Mouse (Mus musculus) limb, embryonic 13.5 days (tissue): Measurements from ENCODE around the gene Rho. TPM values are rescaled to one million over a fixed set of nuclear protein-coding genes. Genes with fewer than 3 reads are reported as not detected.

ENCODE experiments used
- ATAC-seq: fragments of 200-750 bp; cut with Nextera tagmentation; 2 replicates; pipeline ENCODE4 v1.8.0; 2017; ENCODE audit warnings: low read depth, moderate number of reproducible peaks, moderate TSS enrichment; ENCODE audit not compliant: low FRiP score
- H3K27ac ChIP-seq: fragments of 300-500 bp; sonication (generic); 2 replicates; pipeline ENCODE4 v1.5.1; 2015; ENCODE audit warnings: inconsistent platforms, mild to moderate bottlenecking, moderate library complexity
- H3K27me3 ChIP-seq: fragments of 300-500 bp; sonication (generic); 2 replicates; pipeline ENCODE4 v1.6.1; 2015; ENCODE audit warnings: mild to moderate bottlenecking, inconsistent platforms
- H3K36me3 ChIP-seq: fragments of 300-500 bp; sonication (generic); 2 replicates; pipeline ENCODE4 v1.6.1; 2015; ENCODE audit warnings: inconsistent platforms, mild to moderate bottlenecking, moderate library complexity
- H3K4me1 ChIP-seq: fragments of 300-500 bp; sonication (generic); 2 replicates; pipeline ENCODE4 v1.6.1; 2015; ENCODE audit warnings: inconsistent platforms
- H3K4me2 ChIP-seq: fragments of 300-500 bp; sonication (generic); replicated peaks from 2 replicates; pipeline ENCODE4 v1.6.1; 2015; ENCODE audit warnings: inconsistent platforms, mild to moderate bottlenecking, moderate library complexity
- H3K4me3 ChIP-seq: fragments of 300-500 bp; sonication (generic); 2 replicates; pipeline ENCODE4 v1.5.1; 2015; ENCODE audit warnings: moderate library complexity, mild to moderate bottlenecking, inconsistent platforms
- H3K9ac ChIP-seq: fragments of 300-500 bp; sonication (generic); 2 replicates; pipeline ENCODE4 v1.6.1; 2015; ENCODE audit warnings: mild to moderate bottlenecking, inconsistent platforms
- H3K9me3 ChIP-seq: fragments of 300-500 bp; sonication (generic); 2 replicates; pipeline ENCODE4 v1.6.1; 2016; ENCODE audit warnings: inconsistent platforms
- WGBS: fragments of 180-500 bp; shearing (Covaris S2); methylation state at CpG from one replicate; pipeline ENCODE4 v1.1.7; 2015; 5-methylcytosine and 5-hydroxymethylcytosine counted together
- polyA plus RNA-seq: library from polyadenylated mRNA; unstranded; fragments of >200 nt; fragmentation: Nextera tagmentation; extraction: Ambion mirVana; gene quantifications from 2 replicates; pipeline ENCODE4 v1.2.1, GENCODE M21; 2015

Rho gene
- polyA plus RNA-seq, 1 experiment from 2014 or later: 0.20 TPM

DNA sequence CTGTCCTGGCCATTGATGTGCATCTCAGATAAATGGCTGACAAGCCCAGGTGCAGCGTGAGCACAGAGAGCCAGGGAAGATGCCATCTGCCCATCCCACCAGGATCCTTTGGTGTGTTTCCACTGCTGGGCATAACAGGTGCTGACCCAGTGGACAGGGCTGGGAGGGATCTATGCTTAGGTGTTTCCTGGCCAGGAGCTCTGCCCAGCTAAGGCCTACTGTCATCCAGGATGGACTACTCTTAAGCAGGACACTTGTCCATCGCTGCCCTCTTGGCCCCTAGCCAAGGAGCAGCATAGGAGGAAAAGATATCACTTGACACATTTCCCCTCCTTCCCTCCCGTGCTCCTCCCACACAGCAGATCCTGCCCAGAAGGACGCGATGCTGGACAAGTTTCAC is 14.9 kb upstream of the Rho start:
- ATAC-seq: no peak
- 86% methylated on average over 5 of the region's 5 CpGs for WGBS

DNA sequence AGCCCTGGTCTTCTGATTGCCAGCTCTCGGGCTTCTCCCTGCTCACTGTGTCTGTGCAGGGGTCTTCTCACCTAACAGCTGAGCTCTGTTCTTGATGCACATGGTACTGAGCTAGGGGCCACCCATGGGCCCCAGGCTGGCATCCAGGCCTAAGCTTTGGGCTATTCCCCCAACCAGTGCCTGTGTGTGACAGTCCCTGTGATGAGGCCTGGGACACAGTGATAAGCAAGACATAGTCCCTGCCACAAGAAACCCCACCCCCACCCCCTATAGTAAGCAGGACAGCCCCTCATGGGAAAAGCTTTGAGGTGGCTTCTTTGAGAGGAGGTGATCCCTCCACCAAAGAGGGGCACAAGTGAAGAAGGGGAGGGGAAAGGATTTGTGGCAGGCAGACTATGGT is 12.9 kb upstream of the Rho start:
- Histone ChIP-seq H3K27ac (no peak overlapping the region), H3K27me3 (no peaks in the 10 kb centered on the region; the same call in 1 of the 2 replicates), H3K9me3 (no peaks in the 10 kb centered on the region), H3K4me1 (0 out of 2 replicates have a peak, but pooled peaks cover 6% of the 10 kb centered on the region), H3K4me2 (no peak overlapping the region), H3K4me3 (no peak overlapping the region), H3K9ac (no peak overlapping the region), H3K36me3 (peaks cover 39% of the 10 kb centered on the region)
- ATAC-seq: no peak
- 89% methylated on average over 1 of the region's 1 CpGs for WGBS

More for the DNA sequence above, 14.9 kb upstream of the Rho start:
- no peak overlapping the region for H3K9ac ChIP-seq
- H3K27ac ChIP-seq: no peak overlapping the region
- H3K4me3 ChIP-seq: no peak overlapping the region
- H3K27me3 ChIP-seq: no peaks in the 10 kb centered on the region
- peaks cover 33% of the 10 kb centered on the region for H3K36me3 ChIP-seq
- no peaks in the 10 kb centered on the region for H3K9me3 ChIP-seq
- H3K4me1 ChIP-seq: 0 out of 2 replicates have a peak, but pooled peaks cover 6% of the 10 kb centered on the region
- no peak overlapping the region for H3K4me2 ChIP-seq

DNA sequence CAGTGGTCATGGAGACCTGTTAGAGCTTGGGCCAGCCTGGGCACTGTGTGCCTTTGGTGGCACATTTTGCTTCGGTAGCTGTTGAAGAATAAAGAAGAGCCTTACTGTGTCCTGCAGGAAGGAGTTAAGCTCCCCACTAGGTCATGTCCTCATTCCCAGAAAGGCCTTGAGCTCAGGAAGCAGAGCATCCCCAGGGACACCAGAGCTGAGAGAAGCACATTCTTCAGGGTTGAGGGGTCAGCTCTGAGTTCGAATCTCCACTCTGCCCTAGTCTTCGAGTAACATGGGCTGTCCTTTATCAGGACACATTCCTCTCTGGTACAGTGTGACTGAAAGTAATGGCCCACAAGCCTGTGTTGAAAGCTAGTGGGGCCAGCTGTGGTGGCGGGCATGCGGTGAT is 11.7 kb upstream of the Rho start:
- no peak overlapping the region for H3K4me2 ChIP-seq
- no peak overlapping the region for H3K27ac ChIP-seq
- H3K27me3 ChIP-seq: peaks cover 3% of the 10 kb centered on the region; the same call in 1 of the 2 replicates
- no peak overlapping the region for H3K9ac ChIP-seq
- no peak overlapping the region for H3K4me3 ChIP-seq
- 91% methylated on average over 5 of the region's 5 CpGs for WGBS
- peaks cover 15% of the 10 kb centered on the region for H3K4me1 ChIP-seq
- peaks cover 34% of the 10 kb centered on the region for H3K36me3 ChIP-seq
- H3K9me3 ChIP-seq: no peaks in the 10 kb centered on the region
- ATAC-seq: no peak

DNA sequence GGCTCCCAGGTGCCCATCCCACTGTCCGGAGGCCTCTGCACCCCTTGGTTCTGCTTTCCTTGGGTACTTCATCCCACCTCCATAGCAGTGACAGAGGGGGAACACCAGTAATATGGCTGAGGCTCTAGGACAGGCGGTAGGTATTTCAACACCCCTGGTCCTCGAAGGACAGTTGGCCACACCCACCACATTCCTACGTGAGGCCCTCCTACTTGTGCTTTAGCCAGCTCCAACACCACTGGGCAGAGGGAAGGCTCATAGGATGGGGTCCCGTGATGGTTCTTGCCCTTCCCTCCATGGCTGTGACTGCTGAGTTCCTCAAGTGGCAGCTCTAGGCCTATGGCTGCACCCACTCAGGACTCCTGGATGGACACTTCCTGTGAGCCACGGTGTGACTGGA is 6.7 kb upstream of the Rho start:
- no peak for ATAC-seq
- no peaks in the 10 kb centered on the region for H3K9me3 ChIP-seq
- 0 out of 2 replicates have a peak, but pooled peaks cover 13% of the 10 kb centered on the region for H3K36me3 ChIP-seq
- no peak overlapping the region for H3K4me3 ChIP-seq
- no peak overlapping the region for H3K27ac ChIP-seq
- H3K9ac ChIP-seq: no peak overlapping the region
- no peak overlapping the region for H3K4me2 ChIP-seq
- peaks cover 5% of the 10 kb centered on the region; the same call in 1 of the 2 replicates for H3K27me3 ChIP-seq
- peaks cover 44% of the 10 kb centered on the region for H3K4me1 ChIP-seq
- 38% methylated on average over 6 of the region's 6 CpGs for WGBS

DNA sequence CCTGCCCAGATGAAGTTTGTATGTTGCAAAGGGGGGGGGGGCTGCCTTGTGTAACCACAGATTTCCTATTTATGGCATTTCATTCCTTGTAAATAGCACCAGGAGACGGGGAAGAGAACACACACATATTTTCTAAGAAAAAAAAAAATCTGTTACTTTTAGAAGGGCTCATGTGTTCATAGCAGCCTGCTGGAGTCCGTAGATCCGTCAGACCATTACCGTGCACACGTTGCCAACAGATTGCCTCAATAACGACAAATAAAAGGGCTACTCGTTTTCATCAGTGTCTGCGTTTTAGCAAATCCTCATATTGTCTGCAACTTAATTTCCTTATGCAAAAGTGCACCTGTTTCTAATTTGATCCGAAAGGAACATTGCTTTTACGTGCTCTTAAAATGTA is 5.1 kb upstream of the Rho start:
- H3K4me3 ChIP-seq: no peak overlapping the region
- 23% methylated on average over 10 of the region's 10 CpGs for WGBS
- H3K27ac ChIP-seq: 0 out of 2 replicates have a peak overlapping the region, but pooled peaks have one; percentile 12
- no peak for ATAC-seq
- H3K4me1 ChIP-seq: peaks cover 44% of the 10 kb centered on the region
- peaks cover 5% of the 10 kb centered on the region; the same call in 1 of the 2 replicates for H3K27me3 ChIP-seq
- no peaks in the 10 kb centered on the region for H3K9me3 ChIP-seq
- peak overlapping the region; percentile 44 for H3K4me2 ChIP-seq
- 0 out of 2 replicates have a peak, but pooled peaks cover 10% of the 10 kb centered on the region for H3K36me3 ChIP-seq
- H3K9ac ChIP-seq: peak overlapping the region; percentile 32; the same call in 1 of the 2 replicates

DNA sequence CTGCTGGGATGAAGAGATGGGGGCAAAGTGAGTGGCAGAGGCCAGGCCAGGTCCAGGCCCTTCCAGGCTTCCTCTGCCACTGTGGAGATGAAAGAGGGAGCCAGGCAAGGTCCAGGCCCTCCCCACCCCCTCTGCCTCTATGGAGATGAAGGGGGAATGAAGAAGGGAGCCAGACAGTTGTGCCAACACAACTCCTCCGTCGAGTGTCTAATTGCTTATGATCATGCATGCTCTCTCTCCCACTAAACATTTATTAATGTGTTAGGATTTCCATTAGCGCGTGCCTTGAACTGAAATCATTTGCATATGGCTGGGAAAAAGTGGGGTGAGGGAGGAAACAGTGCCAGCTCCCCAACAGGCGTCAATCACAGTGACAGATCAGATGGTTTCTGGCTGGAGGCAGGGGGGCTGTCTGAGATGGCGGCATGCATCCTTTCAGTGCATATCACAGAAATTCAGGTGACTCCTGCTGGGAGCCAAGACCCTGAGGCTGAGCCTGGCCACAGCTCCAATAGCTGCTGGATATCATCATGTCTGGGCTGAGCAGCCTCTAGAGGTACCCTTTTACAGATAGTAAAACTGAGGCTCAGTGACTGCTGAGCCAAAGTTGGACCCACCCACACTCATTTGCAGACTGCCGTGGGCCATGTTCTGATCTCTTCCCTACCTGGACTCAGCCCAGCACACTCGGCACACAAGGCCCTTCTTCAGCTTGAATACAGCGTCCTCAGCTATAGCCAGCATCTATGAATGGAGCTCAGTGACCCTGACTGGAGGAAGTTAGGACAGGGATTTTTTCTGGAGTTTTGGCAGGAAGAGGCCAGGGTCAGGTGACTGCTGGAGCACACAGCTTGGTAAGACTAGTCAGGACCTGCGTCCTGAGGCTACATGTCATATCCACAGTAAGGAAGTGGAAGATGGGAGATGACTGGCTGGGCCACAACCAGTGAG is 4.0 kb upstream of the Rho start:
- ATAC-seq: no peak
- H3K27me3 ChIP-seq: peaks cover 5% of the 10 kb centered on the region; the same call in 1 of the 2 replicates
- no peak overlapping the region for H3K4me3 ChIP-seq
- peaks cover 44% of the 10 kb centered on the region for H3K4me1 ChIP-seq
- no peak overlapping the region for H3K9ac ChIP-seq
- 0 out of 2 replicates have a peak, but pooled peaks cover 10% of the 10 kb centered on the region for H3K36me3 ChIP-seq
- H3K4me2 ChIP-seq: no peak overlapping the region
- H3K27ac ChIP-seq: no peak overlapping the region
- H3K9me3 ChIP-seq: no peaks in the 10 kb centered on the region
- WGBS: 70% methylated on average over 10 of the region's 10 CpGs

DNA sequence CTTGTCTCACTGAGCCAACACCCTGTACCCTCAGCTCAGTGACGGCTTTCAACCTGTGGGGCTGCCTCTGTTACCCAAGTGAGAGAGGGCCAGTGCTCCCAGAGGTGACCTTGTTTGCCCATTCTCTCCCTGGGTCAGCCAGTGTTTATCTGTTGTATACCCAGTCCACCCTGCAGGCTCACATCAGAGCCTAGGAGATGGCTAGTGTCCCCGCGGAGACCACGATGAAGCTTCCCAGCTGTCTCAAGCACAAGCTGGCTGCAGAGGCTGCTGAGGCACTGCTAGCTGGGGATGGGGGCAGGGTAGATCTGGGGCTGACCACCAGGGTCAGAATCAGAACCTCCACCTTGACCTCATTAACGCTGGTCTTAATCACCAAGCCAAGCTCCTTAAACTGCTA is 1.5 kb upstream of the Rho start:
- no peak for ATAC-seq
- Histone ChIP-seq H3K4me1 (peaks cover 33% of the 10 kb centered on the region), H3K9ac (no peak overlapping the region), H3K36me3 (no peaks in the 10 kb centered on the region), H3K27me3 (peaks cover 3% of the 10 kb centered on the region; the same call in 1 of the 2 replicates), H3K27ac (no peak overlapping the region), H3K4me2 (no peak overlapping the region), H3K4me3 (no peak overlapping the region), H3K9me3 (no peaks in the 10 kb centered on the region)
- WGBS: 48% methylated on average over 5 of the region's 5 CpGs

DNA sequence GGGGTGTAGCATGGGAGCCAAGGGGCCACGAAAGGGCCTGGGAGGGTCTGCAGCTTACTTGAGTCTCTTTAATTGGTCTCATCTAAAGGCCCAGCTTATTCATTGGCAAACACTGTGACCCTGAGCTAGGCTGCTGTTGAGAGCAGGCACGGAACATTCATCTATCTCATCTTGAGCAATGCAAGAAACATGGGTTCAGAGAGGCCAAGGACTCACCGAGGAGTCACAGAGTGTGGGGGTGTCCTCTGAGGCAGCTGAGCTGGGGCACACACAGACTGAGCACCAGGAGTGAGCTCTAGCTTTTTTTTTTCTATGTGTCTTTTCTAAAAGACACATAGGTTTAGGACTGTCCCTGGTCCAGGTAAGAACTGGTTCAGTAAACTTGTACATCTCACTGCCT is 843 bp downstream of the Rho start:
- Histone ChIP-seq H3K4me1 (peaks cover 10% of the 10 kb centered on the region), H3K27me3 (no peaks in the 10 kb centered on the region), H3K27ac (no peak overlapping the region), H3K4me2 (no peak overlapping the region), H3K36me3 (no peaks in the 10 kb centered on the region), H3K4me3 (no peak overlapping the region), H3K9ac (no peak overlapping the region), H3K9me3 (no peaks in the 10 kb centered on the region)
- WGBS: 92% methylated on average over 3 of the region's 3 CpGs
- no peak for ATAC-seq

DNA sequence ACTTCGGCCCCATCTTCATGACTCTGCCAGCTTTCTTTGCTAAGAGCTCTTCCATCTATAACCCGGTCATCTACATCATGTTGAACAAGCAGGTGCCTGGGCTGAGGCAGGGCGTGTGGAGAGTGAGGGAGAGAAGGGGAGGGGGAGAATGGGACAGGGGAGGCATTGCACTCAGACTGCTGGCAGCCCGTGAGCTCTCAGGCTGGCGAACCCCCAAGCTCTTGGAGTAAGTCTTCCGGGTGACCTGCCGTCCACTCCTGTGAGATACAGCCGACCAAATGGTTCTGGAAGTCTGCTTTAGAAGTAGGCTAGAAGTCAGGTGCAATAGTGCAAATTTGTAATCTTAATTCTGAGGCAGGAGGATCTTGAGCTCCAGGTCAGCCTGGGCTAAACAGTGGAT is 4.0 kb downstream of the Rho start:
- 82% methylated on average over 8 of the region's 8 CpGs for WGBS
- H3K27ac ChIP-seq: no peak overlapping the region

DNA sequence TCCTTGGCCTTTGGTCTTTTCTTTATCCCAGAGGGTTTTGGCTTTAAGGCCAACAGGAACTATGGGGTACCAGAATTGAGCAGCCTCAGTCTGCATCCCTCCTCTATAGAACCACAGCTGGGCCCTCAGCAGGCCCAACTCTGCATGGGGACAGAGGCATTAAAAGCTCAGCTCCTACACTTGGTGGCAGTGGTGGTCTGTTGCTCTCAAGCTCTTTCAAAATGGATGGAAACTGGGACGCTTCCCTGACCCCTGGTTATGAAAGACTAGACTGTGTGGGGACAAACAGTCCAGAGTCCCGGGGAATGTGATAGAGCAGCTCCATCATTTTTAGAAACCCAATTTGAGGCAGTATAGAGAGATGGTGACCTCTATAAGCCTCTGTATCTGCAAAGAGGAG is 6.5 kb downstream of the Rho start:
- H3K27me3 ChIP-seq: no peaks in the 10 kb centered on the region
- H3K36me3 ChIP-seq: no peaks in the 10 kb centered on the region
- no peak overlapping the region for H3K4me2 ChIP-seq
- no peak overlapping the region for H3K27ac ChIP-seq
- 80% methylated on average over 2 of the region's 2 CpGs for WGBS
- no peaks in the 10 kb centered on the region for H3K9me3 ChIP-seq
- no peak for ATAC-seq
- no peak overlapping the region for H3K9ac ChIP-seq
- 0 out of 2 replicates have a peak, but pooled peaks cover 5% of the 10 kb centered on the region for H3K4me1 ChIP-seq
- H3K4me3 ChIP-seq: no peak overlapping the region

More for the DNA sequence above, 4.0 kb downstream of the Rho start:
- no peak overlapping the region for H3K9ac ChIP-seq
- H3K36me3 ChIP-seq: no peaks in the 10 kb centered on the region
- no peak overlapping the region for H3K4me3 ChIP-seq
- H3K4me2 ChIP-seq: no peak overlapping the region
- ATAC-seq: no peak
- H3K9me3 ChIP-seq: no peaks in the 10 kb centered on the region
- no peaks in the 10 kb centered on the region for H3K4me1 ChIP-seq
- no peaks in the 10 kb centered on the region for H3K27me3 ChIP-seq

DNA sequence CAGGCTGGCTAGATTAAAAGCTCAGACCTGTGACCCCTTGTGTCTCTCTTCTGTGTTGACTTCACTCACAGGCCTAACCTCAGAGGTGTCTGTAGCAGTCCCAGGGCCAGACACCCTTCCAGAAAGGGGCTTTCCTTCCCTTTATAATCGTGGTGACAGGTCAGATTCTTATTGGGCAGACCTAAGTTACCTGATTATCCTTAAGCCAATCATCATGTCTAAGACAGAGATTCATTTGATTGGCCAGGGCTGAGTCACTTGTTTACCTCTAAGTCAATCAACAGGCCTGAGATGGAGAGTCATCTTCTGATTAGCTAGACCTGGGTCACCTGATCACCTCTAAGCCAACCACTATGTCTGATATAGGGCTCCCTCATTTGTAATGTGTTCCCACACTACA is 7.2 kb downstream of the Rho start:
- Histone ChIP-seq H3K27ac (no peak overlapping the region), H3K36me3 (no peaks in the 10 kb centered on the region), H3K9ac (no peak overlapping the region), H3K4me2 (no peak overlapping the region), H3K9me3 (no peaks in the 10 kb centered on the region), H3K27me3 (no peaks in the 10 kb centered on the region), H3K4me3 (no peak overlapping the region), H3K4me1 (0 out of 2 replicates have a peak, but pooled peaks cover 5% of the 10 kb centered on the region)
- ATAC-seq: no peak
- WGBS: 63% methylated on average over 1 of the region's 1 CpGs

DNA sequence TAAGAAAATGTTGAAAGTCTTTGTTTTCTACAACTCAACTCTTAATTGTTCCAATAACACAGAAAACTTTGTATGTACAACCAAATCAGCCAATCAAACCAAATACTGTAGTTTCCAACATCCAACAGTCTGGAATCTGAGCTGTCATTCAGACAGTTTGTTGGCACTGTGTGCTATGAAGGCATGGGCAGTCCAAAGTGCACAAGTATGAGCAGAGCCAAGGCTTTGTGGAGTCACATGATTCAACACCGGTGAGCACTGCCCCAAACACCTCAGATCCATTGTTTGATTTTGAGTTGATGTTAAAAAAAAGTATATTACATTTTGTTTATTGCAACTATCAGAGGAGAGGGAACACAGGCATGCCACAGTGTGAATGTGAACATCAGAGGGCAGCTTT is 9.1 kb downstream of the Rho start:
- ATAC-seq: no peak
- H3K9me3 ChIP-seq: no peaks in the 10 kb centered on the region
- 89% methylated on average over 1 of the region's 1 CpGs for WGBS
- no peaks in the 10 kb centered on the region for H3K27me3 ChIP-seq
- H3K4me3 ChIP-seq: no peak overlapping the region
- no peak overlapping the region for H3K27ac ChIP-seq
- no peak overlapping the region for H3K9ac ChIP-seq
- no peaks in the 10 kb centered on the region for H3K36me3 ChIP-seq
- H3K4me1 ChIP-seq: 0 out of 2 replicates have a peak, but pooled peaks cover 5% of the 10 kb centered on the region
- H3K4me2 ChIP-seq: no peak overlapping the region
